Mouse (Mus musculus) c-Kit-positive CD71-positive TER-119-positive erythroid progenitor cells, embryonic 14.5 days (primary cell): ENCODE results near the gene Atmin.

Experiments
- DNase-seq: peaks from one replicate; pipeline ENCODE4 v3.0.0-alpha.2; 2013; ENCODE audit warnings: low spot score

Atmin gene

GRCm38 (mm10) chr8:116951369-116951768 is 8.2 kb downstream of the Atmin start:
- no peak for DNase-seq

GRCm38 (mm10) chr8:116951778-116952177 is 8.6 kb downstream of the Atmin start:
- DNase-seq, result no peak

GRCm38 (mm10) chr8:116952428-116952827 is 9.2 kb downstream of the Atmin start:
- DNase-seq, result no peak

GRCm38 (mm10) chr8:116954415-116954814 is 11.2 kb downstream of the Atmin start:
- DNase-seq, result no peak

GRCm38 (mm10) chr8:116969531-116969930 is 26.3 kb downstream of the Atmin start:
- DNase-seq, result no peak

- no peak for DNase-seq
These were observed 31.9 kb downstream of the Atmin start for GRCm38 (mm10) chr8:116975066-116975465.

- DNase-seq, result no peak
These were observed 32.4 kb downstream of the Atmin start for GRCm38 (mm10) chr8:116975606-116976005.

GRCm38 (mm10) chr8:116978052-116978451 is 34.9 kb downstream of the Atmin start:
- DNase-seq, result no peak

- DNase-seq, result peak; percentile 99
These were observed 35.6 kb downstream of the Atmin start, which contains the start of gene 1700030J22Rik for GRCm38 (mm10) chr8:116978631-116979256. Gene 1700030J22Rik, minus strand, starts transcription at chr8:116978959.

GRCm38 (mm10) chr8:116980117-116980516 is 36.9 kb downstream of the Atmin start:
- peak; percentile 75 for DNase-seq

GRCm38 (mm10) chr8:116989842-116990241 is 46.6 kb downstream of the Atmin start:
- no peak for DNase-seq

- DNase-seq, result no peak
These were observed 48.0 kb downstream of the Atmin start for GRCm38 (mm10) chr8:116991241-116991640.

GRCm38 (mm10) chr8:116992176-116992971 is 49.2 kb downstream of the Atmin start:
- DNase-seq, result no peak

GRCm38 (mm10) chr8:116993095-116993867 is 50.1 kb downstream of the Atmin start, which contains the start of gene Gcsh:
Gene Gcsh, minus strand, starts transcription at chr8:116993537.
- peak; percentile 96 for DNase-seq

- DNase-seq, result no peak
These were observed 51.0 kb downstream of the Atmin start for GRCm38 (mm10) chr8:116994016-116994716.
